ENCODE assay signal across 21 mouse cellular contexts in genomic region chr8:96429708-96430107, GRCm38 (mm10).
A peak's percentile ranks its signal among the peaks of the same experiment; 100 is the strongest.
DNase-seq lines count a peak whose midpoint lies in the region; ATAC-seq and TF ChIP-seq lines count a peak whose summit lies in the region.
"Had no signal": no experiment of that assay in that cellular context is flagged by ENCODE, and none has a peak within 500 bp of the region (broad histone marks: within the 10 kb centered on the region; RNA-seq: fewer than 3 reads in every experiment).

No protein-coding gene starts in this region.

- peak; percentile 16 to 22 for DNase-seq in cerebellum, postnatal 10 days
- DNase-seq in cerebellum, postnatal 4 days (ENCODE audit: low spot score in 2 of 2) = no peak
- DNase-seq in frontal cortex, postnatal 36 days (ENCODE audit: low spot score in 2 of 2) = no peak
- DNase-seq in layer of hippocampus, adult 2 months (ENCODE audit: low spot score in 2 of 2) = peak in 1 of 2 experiments; percentile 1
- no peak for DNase-seq in layer of hippocampus, postnatal 25 days (ENCODE audit: extremely low spot score in 1 of 2, low spot score in 1 of 2)
- peak; percentile 27 to 29 for DNase-seq in right cerebral cortex, postnatal 10 days (ENCODE audit: low spot score in 2 of 2)
- no peak for DNase-seq in right cerebral cortex, postnatal 36 days (ENCODE audit: low spot score in 2 of 2)
- DNase-seq: adrenal gland, adult 8-10 months; cerebellum, postnatal 25 days; gastrocnemius, postnatal 14 days; heart, adult 18-20 months; heart, postnatal 4 days; kidney, adult 9 months; kidney, postnatal 36 days; lung, adult 18-20 months had no signal

- TF ChIP-seq CTCF in layer of hippocampus, adult 2 months (conservative IDR thresholded peaks at IDR 0.05) = peak; percentile 64

- H3K27ac ChIP-seq in layer of hippocampus, adult 2 months = no peak overlapping the region
- H3K27ac ChIP-seq: embryonic facial prominence, embryonic 12.5 days; heart, embryonic 13.5 days; neural tube, embryonic 13.5 days; stomach, postnatal 0 days had no signal

- no peak overlapping the region for H3K4me3 ChIP-seq in layer of hippocampus, adult 2 months
- H3K4me3 ChIP-seq: embryonic facial prominence, embryonic 12.5 days; heart, embryonic 13.5 days; megakaryocyte, embryonic 14.5 days; neural tube, embryonic 13.5 days had no signal

- peak; percentile 90 for ATAC-seq in frontal cortex, adult (ENCODE audit: low TSS enrichment)

Comparison
In these comparisons a context has a peak if more than half of its experiments do, and no peak if none do; other contexts are left out.
1. DNase-seq: peak in cerebellum, postnatal 10 days (2 of 2) and right cerebral cortex, postnatal 10 days (2 of 2); none in cerebellum, postnatal 4 days (0 of 2), frontal cortex, postnatal 36 days (0 of 2), layer of hippocampus, postnatal 25 days (0 of 2) and right cerebral cortex, postnatal 36 days (0 of 2).